Mouse (Mus musculus) cerebellum, adult 9-11 months (tissue): ENCODE results near the gene Procr.

Experiments
- DNase-seq: peaks from one replicate; pipeline ENCODE4 v3.0.0; 2022

Procr gene

GRCm38 (mm10) chr2:155756855-155757566 is 6.1 kb downstream of the Procr start:
- peak; percentile 56 for DNase-seq

GRCm38 (mm10) chr2:155764679-155765418 is 13.9 kb downstream of the Procr start:
- DNase-seq = peak; percentile 76

- peak; percentile 60 for DNase-seq
Measured at GRCm38 (mm10) chr2:155773664-155774063, 22.7 kb downstream of the Procr start.

- peak; percentile 66 for DNase-seq
Measured at GRCm38 (mm10) chr2:155774261-155774926, 23.5 kb downstream of the Procr start.

GRCm38 (mm10) chr2:155774927-155775684 is 24.2 kb downstream of the Procr start, which contains the start of gene Mmp24:
Gene Mmp24, plus strand, starts transcription at chr2:155775342.
- no peak for DNase-seq

- peak; percentile 88 for DNase-seq
Measured at GRCm38 (mm10) chr2:155775685-155776263, 24.9 kb downstream of the Procr start.

GRCm38 (mm10) chr2:155776824-155777687 is 26.1 kb downstream of the Procr start:
- DNase-seq = peak; percentile 36

- DNase-seq = no peak
Measured at GRCm38 (mm10) chr2:155777688-155777985, 26.7 kb downstream of the Procr start.

GRCm38 (mm10) chr2:155778004-155778403 is 27.1 kb downstream of the Procr start:
- no peak for DNase-seq

- no peak for DNase-seq
Measured at GRCm38 (mm10) chr2:155779066-155779465, 28.1 kb downstream of the Procr start.

- DNase-seq = no peak
Measured at GRCm38 (mm10) chr2:155779506-155779905, 28.6 kb downstream of the Procr start.

- peak; percentile 74 for DNase-seq
Measured at GRCm38 (mm10) chr2:155784534-155784933, 33.6 kb downstream of the Procr start.

- no peak for DNase-seq
Measured at GRCm38 (mm10) chr2:155786905-155787304, 36.0 kb downstream of the Procr start.

- peak; percentile 72 for DNase-seq
Measured at GRCm38 (mm10) chr2:155787949-155788931, 37.3 kb downstream of the Procr start.

- peak; percentile 65 for DNase-seq
Measured at GRCm38 (mm10) chr2:155792899-155793298, 42.0 kb downstream of the Procr start.

- DNase-seq = peak; percentile 99
Measured at GRCm38 (mm10) chr2:155794674-155795445, 43.9 kb downstream of the Procr start.

GRCm38 (mm10) chr2:155798613-155799012 is 47.7 kb downstream of the Procr start:
- peak; percentile 50 for DNase-seq

GRCm38 (mm10) chr2:155802761-155803160 is 51.8 kb downstream of the Procr start:
- peak; percentile 62 for DNase-seq

- peak; percentile 60 for DNase-seq
Measured at GRCm38 (mm10) chr2:155804053-155804452, 53.1 kb downstream of the Procr start.
